In genomic region chr7:145283041-145283440, GRCm38 (mm10) we compare ENCODE assay signal across 9 mouse cellular contexts. TPM values are rescaled to one million over a fixed set of nuclear protein-coding genes. Genes with fewer than 3 reads are reported as not detected.
A peak's percentile ranks its signal among the peaks of the same experiment; 100 is the strongest.
DNase-seq lines count a peak whose midpoint lies in the region; ATAC-seq and TF ChIP-seq lines count a peak whose summit lies in the region.
"Had no signal": no experiment of that assay in that cellular context is flagged by ENCODE, and none has a peak within 500 bp of the region (broad histone marks: within the 10 kb centered on the region; RNA-seq: fewer than 3 reads in every experiment).

No protein-coding gene starts in this region.

- ATAC-seq in kidney, postnatal 0 days (replicated peaks; ENCODE audit: low FRiP score, low read depth) = no peak
- ATAC-seq in intestine, embryonic 15.5 days = peak; percentile 1; the same call in 1 of the 2 replicates
- 0 out of 2 replicates have a peak, but pooled peaks have one; percentile 2 for ATAC-seq in midbrain, embryonic 11.5 days (ENCODE audit: low FRiP score)

- H3K4me3 ChIP-seq in kidney, postnatal 0 days (replicated peaks; ENCODE audit: low read depth, low read length) = peak overlapping the region; percentile 53
- H3K4me3 ChIP-seq in embryonic facial prominence, embryonic 10.5 days = peak overlapping the region; percentile 59
- peak overlapping the region; percentile 48 for H3K4me3 ChIP-seq in intestine, embryonic 15.5 days (replicated peaks)
- H3K4me3 ChIP-seq in midbrain, embryonic 11.5 days (ENCODE audit: low read depth, low read length) = peak overlapping the region; percentile 38; the same call in 1 of the 2 replicates

- H3K4me2 ChIP-seq in kidney, postnatal 0 days (ENCODE audit: low read length) = peak overlapping the region; percentile 80
- H3K4me2 ChIP-seq in intestine, embryonic 15.5 days (replicated peaks) = peak overlapping the region; percentile 78
- H3K4me2 ChIP-seq in midbrain, embryonic 11.5 days = peak overlapping the region; percentile 65

- H3K4me1 ChIP-seq in kidney, postnatal 0 days (replicated peaks; ENCODE audit: insufficient read depth, low read length) = peaks cover 19% of the 10 kb centered on the region; the same call in 1 of the 2 replicates
- H3K4me1 ChIP-seq in embryonic facial prominence, embryonic 10.5 days = peaks cover 29% of the 10 kb centered on the region
- peaks cover 28% of the 10 kb centered on the region for H3K4me1 ChIP-seq in intestine, embryonic 15.5 days (replicated peaks)
- peaks cover 5% of the 10 kb centered on the region for H3K4me1 ChIP-seq in midbrain, embryonic 11.5 days (ENCODE audit: control insufficient read depth, insufficient read depth, low read length)

- peak overlapping the region; percentile 64 for H3K9ac ChIP-seq in kidney, postnatal 0 days (ENCODE audit: low read depth, low read length)
- peak overlapping the region; percentile 51 for H3K9ac ChIP-seq in intestine, embryonic 15.5 days
- H3K9ac ChIP-seq in midbrain, embryonic 11.5 days (ENCODE audit: low read length) = peak overlapping the region; percentile 66

- H3K36me3 ChIP-seq in kidney, postnatal 0 days (ENCODE audit: insufficient read depth, low read length) = peaks cover 18% of the 10 kb centered on the region; the same call in 1 of the 2 replicates
- peaks cover 21% of the 10 kb centered on the region for H3K36me3 ChIP-seq in embryonic facial prominence, embryonic 10.5 days (replicated peaks)
- peaks cover 8% of the 10 kb centered on the region for H3K36me3 ChIP-seq in intestine, embryonic 15.5 days
- H3K36me3 ChIP-seq in midbrain, embryonic 11.5 days (ENCODE audit: control insufficient read depth, insufficient read depth, low read length) = no peaks in the 10 kb centered on the region

- H3K9me3 ChIP-seq in kidney, postnatal 0 days (replicated peaks; ENCODE audit: low read length) = no peaks in the 10 kb centered on the region
- H3K9me3 ChIP-seq in embryonic facial prominence, embryonic 10.5 days = no peaks in the 10 kb centered on the region
- no peaks in the 10 kb centered on the region for H3K9me3 ChIP-seq in intestine, embryonic 15.5 days
- H3K9me3 ChIP-seq in midbrain, embryonic 11.5 days (ENCODE audit: control insufficient read depth, low read length) = no peaks in the 10 kb centered on the region

- no peak overlapping the region for H3K27ac ChIP-seq in kidney, postnatal 0 days
- peak overlapping the region; percentile 80 for H3K27ac ChIP-seq in embryonic facial prominence, embryonic 10.5 days (replicated peaks)
- H3K27ac ChIP-seq in intestine, embryonic 15.5 days = no peak overlapping the region
- H3K27ac ChIP-seq in midbrain, embryonic 11.5 days (ENCODE audit: low read depth, low read length) = no peak overlapping the region

- no peaks in the 10 kb centered on the region for H3K27me3 ChIP-seq in kidney, postnatal 0 days (ENCODE audit: insufficient read depth, low read length)
- H3K27me3 ChIP-seq in embryonic facial prominence, embryonic 10.5 days (replicated peaks; ENCODE audit: low read depth, poor library complexity, severe bottlenecking) = no peaks in the 10 kb centered on the region
- H3K27me3 ChIP-seq in intestine, embryonic 15.5 days (replicated peaks) = no peaks in the 10 kb centered on the region
- H3K27me3 ChIP-seq in midbrain, embryonic 11.5 days (ENCODE audit: control insufficient read depth, insufficient read depth, low read length) = no peaks in the 10 kb centered on the region

- no peak for TF ChIP-seq CTCF in kidney, postnatal 0 days (IDR thresholded peaks at IDR 0.05; ENCODE audit: low read depth)

- WGBS in kidney, postnatal 0 days = 20% methylated on average over 4 of the region's 4 CpGs
- WGBS in embryonic facial prominence, embryonic 10.5 days = 38% methylated on average over 4 of the region's 4 CpGs
- WGBS in intestine, embryonic 15.5 days = 46% methylated on average over 4 of the region's 4 CpGs
- WGBS in midbrain, embryonic 11.5 days = 59% methylated on average over 4 of the region's 4 CpGs

- DNase-seq in kidney, postnatal 0 days (ENCODE audit: low spot score) = no peak
- DNase-seq in kidney, adult 11 months = no peak
- DNase-seq in embryonic facial prominence, embryonic 10.5 days (ENCODE audit: low spot score) = no peak
- DNase-seq in midbrain, embryonic 11.5 days (ENCODE audit: low spot score, missing footprints) = no peak
- no peak for DNase-seq in adrenal gland, postnatal 14 days
- no peak for DNase-seq in right cerebral cortex, postnatal 25 days
- DNase-seq in gastrocnemius, postnatal 36 days = no peak

- intact Hi-C loops in gastrocnemius, postnatal 36 days (cut with DNase I) = no loop called here

RNA-seq across cellular contexts. Expression of gene Tpcn2, which starts 0.8 kb away (rescaled TPM):
- polyA plus RNA-seq in kidney, postnatal 0 days (2015; fragmentation: Nextera tagmentation; extraction: Ambion mirVana) = 7.7 and 8.7 TPM in 2 replicates
- 6.5 TPM in 2 replicates for polyA plus RNA-seq in embryonic facial prominence, embryonic 10.5 days (2016; fragmentation: Nextera tagmentation; extraction: Ambion mirVana)
- 8.8 and 9.8 TPM in 2 replicates for polyA plus RNA-seq in intestine, embryonic 15.5 days (2015; fragmentation: Nextera tagmentation; extraction: Ambion mirVana)
- 1.5 and 1.9 TPM in 2 replicates for polyA plus RNA-seq in midbrain, embryonic 11.5 days (2014; fragmentation: Nextera tagmentation; extraction: Ambion mirVana)
- 13.3 and 16.8 TPM in 2 replicates for total RNA-seq in adrenal gland, postnatal 14 days (2021)
- 1 to 10 TPM; 1.7 to 1.9 TPM for total RNA-seq in gastrocnemius, postnatal 36 days (2021)

RNA-seq across cellular contexts. Expression of gene Mrgprf, which starts 17.6 kb away (rescaled TPM):
- polyA plus RNA-seq in kidney, postnatal 0 days (2015; fragmentation: Nextera tagmentation; extraction: Ambion mirVana) = 3.5 and 3.8 TPM in 2 replicates
- 0.10 TPM in 1 of 2 replicates, not detected in the other for polyA plus RNA-seq in embryonic facial prominence, embryonic 10.5 days (2016; fragmentation: Nextera tagmentation; extraction: Ambion mirVana)
- polyA plus RNA-seq in intestine, embryonic 15.5 days (2015; fragmentation: Nextera tagmentation; extraction: Ambion mirVana) = 1.8 and 2.1 TPM in 2 replicates
- polyA plus RNA-seq in midbrain, embryonic 11.5 days (2014; fragmentation: Nextera tagmentation; extraction: Ambion mirVana) = 0.51 and 0.87 TPM in 2 replicates
- 2.0 and 2.7 TPM in 2 replicates for total RNA-seq in adrenal gland, postnatal 14 days (2021)
- total RNA-seq in gastrocnemius, postnatal 36 days (2021) = 1 to 10 TPM; 2.5 to 2.7 TPM

RNA-seq across cellular contexts. Expression of gene Mrgprd, which starts 31.6 kb away (rescaled TPM):
- not detected in 2 replicates for polyA plus RNA-seq in kidney, postnatal 0 days (2015; fragmentation: Nextera tagmentation; extraction: Ambion mirVana)
- not detected in 2 replicates for polyA plus RNA-seq in embryonic facial prominence, embryonic 10.5 days (2016; fragmentation: Nextera tagmentation; extraction: Ambion mirVana)
- not detected in 2 replicates for polyA plus RNA-seq in intestine, embryonic 15.5 days (2015; fragmentation: Nextera tagmentation; extraction: Ambion mirVana)
- polyA plus RNA-seq in midbrain, embryonic 11.5 days (2014; fragmentation: Nextera tagmentation; extraction: Ambion mirVana) = not detected in 2 replicates
- not detected in 2 replicates for total RNA-seq in adrenal gland, postnatal 14 days (2021)
- not detected for total RNA-seq in gastrocnemius, postnatal 36 days (2021)
- polyA plus RNA-seq: brain, embryonic 14.5 days had no signal
